Mouse (Mus musculus) brain, embryonic 14.5 days (tissue): ENCODE measurements around the gene Jakmip3.

Source experiments
- CTCF ChIP-seq: fragments of 200-500 bp; IDR thresholded peaks from 2 replicates; pipeline ENCODE4 v1.5.1; 2012; ENCODE audit warnings: inconsistent platforms, mild to moderate bottlenecking, moderate library complexity, borderline replicate concordance; ENCODE audit not compliant: insufficient read depth, insufficient read length; ENCODE audit errors: extremely low read depth
- POLR2A ChIP-seq: fragments of 200-500 bp; IDR thresholded peaks from 2 replicates; pipeline ENCODE4 v1.6.1; 2012; ENCODE audit warnings: mild to moderate bottlenecking, inconsistent platforms, borderline replicate concordance; ENCODE audit not compliant: poor library complexity, insufficient read depth, insufficient read length, severe bottlenecking; ENCODE audit errors: extremely low read depth

GRCm38 (mm10) chr7:139105076-139105475, 164.5 kb downstream of the Jakmip3 start:
- TF ChIP-seq CTCF: no peak
- no peak for TF ChIP-seq POLR2A
